Mouse (Mus musculus) heart, postnatal 36 days (tissue): Measurements from ENCODE around the gene Stk24. TPM values are rescaled to one million over a fixed set of nuclear protein-coding genes. Genes with fewer than 3 reads are reported as not detected.

Experiments used
- DNase-seq, 2 experiments: peaks; one replicate each; pipeline ENCODE4 v3.0.0; 2021 to 2022
- intact Hi-C: fragments of 180-260 bp; cut with DNase I; formaldehyde crosslinking; loops from one replicate; pipeline ENCODE4 v1.15.1; 2025
- total RNA-seq, 2 experiments: library from RNA; stranded (reverse); gene quantifications; 2 replicates each; pipeline ENCODE4 v1.2.3; 2021

Stk24 gene
- total RNA-seq, 2 experiments from 2014 or later, result 61.8 to 69.5 TPM

DNA sequence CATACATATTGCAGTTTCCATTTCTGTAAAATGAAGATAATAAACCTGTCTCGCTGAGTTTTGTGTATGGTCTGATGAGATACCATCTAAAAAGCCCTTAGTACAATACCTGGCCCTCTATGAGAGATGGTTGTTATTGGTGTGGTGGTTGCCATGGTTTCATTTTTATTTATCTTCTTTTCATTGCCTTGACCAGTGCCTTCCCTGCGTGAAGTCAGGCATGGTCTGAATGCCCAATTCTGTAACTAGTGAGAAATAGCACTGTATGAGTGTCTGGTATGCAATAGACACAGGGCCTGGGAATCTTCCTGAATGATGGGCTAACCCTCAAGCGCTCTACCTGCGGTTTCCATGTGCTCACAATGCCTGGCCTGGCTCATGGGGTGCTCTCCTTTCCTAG is 143.1 kb downstream of the Stk24 start:
- intact Hi-C loops, result no loop called here
- no peak for DNase-seq

Other genes with a start within 250 kb of the Stk24 start
- gene Slc15a1, start 125.2 kb upstream of the Stk24 start, total RNA-seq, result not detected